Mouse (Mus musculus) layer of hippocampus, adult 9-11 months (tissue): Measurements from ENCODE around the gene Leng9.
A peak's percentile ranks its signal among the peaks of the same experiment; 100 is the strongest.
"Not testable (repeated sequence)": the region's sequence is repeated elsewhere in the genome, so short reads cannot be mapped to it uniquely, and the experiment has no call there.

Experiments
- DNase-seq: peaks from one replicate; pipeline ENCODE4 v3.0.0; 2022

Gene Leng9

DNA sequence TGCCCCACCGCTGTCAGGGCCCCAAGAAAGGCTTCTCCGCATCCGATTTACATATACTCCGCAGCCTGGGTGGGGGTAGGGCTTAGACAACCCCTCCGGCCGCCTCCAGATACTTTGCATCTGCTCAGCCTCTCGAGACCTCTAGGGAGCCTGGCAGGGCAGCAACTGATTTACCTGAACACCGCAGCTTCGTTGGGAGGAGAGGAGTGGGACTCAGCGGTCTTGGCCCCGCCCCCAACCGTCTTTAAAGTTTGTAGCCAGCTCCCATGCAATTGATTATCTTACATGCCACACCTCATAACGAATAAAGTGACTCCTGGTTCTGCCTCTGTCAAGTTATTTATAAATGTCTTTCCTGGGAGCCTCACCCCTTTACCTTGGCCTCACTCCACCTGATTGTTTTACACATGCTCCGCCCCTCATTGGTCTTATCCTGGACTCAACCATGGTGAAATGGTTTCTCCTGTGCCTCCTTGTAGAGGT is at the start of gene Leng9:
Gene Leng9 (minus strand): TSS at position 316 of the 483 bp plus-strand sequence.
- no peak for DNase-seq

DNA sequence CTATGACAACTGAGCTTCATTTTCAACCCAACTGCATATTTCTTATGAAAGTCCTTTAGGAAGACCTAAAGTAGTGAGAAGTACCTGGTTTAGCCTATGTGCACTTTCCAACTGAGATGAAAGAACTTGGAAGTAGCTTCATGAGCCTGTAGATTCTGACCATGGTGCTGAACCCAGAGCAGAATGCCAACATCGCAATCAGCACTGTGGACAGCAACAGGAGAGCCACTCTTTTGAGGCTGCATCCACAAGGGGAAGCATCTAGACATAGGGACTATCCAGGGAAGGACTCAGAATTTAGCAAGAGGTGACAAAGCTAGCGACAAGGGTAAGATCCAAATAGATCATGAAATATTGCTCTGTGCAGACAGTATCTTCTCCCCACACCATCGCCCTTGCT is 28.3 kb upstream of the Leng9 start:
- DNase-seq = no peak

DNA sequence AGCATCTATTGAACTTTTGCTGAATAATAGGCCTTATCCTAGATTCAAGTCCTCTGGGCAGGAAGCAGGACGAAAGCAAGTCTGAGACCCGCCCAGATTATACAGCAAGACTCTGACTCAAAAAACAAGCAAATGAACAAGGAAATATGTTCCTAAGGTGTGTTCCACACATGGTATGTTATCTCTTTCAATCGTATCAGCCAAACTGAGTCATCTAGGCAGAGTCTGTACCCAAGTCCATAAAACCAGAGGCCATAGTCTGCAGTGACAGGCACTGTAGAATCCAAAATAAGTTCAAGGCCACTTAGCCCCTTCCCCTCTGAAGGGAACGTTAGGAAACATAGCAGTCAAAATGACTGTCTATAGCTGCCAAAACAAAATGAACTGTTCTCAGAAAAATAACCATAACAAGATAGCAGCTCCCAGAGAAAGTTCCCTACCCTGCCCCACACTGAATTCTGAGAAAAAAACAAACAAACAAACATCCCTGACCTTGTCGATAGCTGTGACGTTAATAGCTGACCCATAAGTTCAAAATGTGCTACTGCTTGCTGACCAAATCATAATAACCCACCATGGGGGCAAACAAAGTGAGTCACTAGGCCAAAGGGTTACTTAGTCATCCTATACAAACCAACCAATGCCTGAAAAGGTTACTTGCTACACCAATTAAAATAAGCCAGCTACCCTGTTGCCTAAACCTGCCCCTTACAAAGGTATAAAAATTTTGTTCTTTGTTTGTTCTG is 20.2 kb upstream of the Leng9 start:
- DNase-seq = no peak

DNA sequence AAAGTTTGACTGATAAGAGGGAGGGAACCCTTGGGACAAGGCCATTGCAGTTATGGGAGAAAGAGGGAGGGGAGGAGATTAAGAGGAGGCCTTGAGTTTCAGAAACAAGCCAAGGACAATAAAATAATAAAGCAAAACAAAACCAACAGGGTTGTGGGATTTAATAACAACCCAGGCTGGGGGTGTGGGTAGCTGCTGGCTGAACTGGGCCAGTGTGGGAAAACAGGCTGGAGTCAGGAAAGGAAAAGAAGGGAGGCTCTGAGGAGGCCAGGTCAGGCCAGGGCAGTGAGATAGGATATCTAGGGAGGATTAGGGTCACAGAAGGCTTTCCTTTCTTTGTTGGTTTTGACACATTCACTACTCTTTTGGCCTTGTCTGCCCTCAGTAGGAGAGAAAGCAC is 16.9 kb upstream of the Leng9 start:
- no peak for DNase-seq

DNA sequence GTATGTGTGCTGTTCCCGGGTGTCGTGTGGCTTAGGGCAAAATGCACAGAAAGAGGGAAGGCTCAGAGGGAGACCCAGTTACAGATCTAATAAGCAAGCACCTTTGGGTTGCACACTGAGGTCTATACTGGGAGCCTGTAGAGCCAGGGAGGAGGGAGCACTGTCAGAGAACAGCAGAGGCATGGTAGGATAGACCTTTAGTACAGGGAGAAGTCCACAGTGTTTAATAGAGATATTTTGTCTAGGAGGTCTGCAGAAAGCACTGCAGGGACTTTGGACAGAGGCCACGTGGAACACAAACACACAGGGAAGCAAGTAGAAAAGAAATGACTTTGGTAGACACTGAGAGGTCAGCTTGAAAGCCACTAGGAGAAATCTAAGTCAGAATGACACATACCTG is 15.1 kb upstream of the Leng9 start:
- DNase-seq = no peak

DNA sequence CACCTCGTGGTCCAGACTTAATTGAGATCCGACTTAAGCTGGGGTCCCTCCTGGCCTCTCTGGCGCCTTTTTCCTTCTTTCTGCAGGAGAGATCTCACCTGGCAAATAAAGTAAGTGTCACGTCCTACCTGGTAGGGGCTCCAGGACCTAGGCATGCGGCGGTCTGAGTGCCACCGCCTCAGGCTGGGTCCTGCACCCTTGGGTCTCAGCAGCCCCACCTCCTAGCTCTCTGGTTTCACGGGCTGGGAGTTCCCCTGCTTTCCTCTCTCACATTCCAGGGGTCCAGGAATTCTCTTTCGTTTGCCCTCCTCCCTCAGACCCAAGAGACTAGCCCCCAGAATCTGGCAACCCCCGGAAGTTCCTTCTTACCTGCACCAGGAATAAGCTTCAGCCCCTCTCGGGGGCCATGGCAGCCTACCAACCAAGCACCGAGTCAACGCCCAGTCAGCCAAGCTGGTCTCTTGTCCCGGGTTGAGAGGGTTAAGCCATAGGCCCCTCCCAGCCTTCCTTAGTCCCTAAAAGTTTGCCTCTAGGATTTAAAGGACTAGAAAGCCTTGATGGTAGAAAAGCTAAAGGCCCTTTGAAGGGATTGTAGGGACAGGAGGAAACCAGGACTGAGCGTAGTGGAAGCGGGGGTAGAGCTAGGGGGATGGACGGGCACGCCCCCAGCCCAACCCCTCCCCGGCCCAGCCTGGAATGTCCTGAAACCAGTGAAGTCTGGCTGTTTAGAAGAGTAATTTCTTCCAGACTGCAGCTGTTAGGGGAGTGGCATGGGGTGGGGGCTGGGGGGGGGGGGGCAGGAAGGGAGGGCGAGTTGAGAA is 14.1 kb upstream of the Leng9 start, which contains the start of gene Cdc42ep5:
Gene Cdc42ep5 (minus strand): TSS at position 771 of the 821 bp plus-strand sequence.
- no peak for DNase-seq

DNA sequence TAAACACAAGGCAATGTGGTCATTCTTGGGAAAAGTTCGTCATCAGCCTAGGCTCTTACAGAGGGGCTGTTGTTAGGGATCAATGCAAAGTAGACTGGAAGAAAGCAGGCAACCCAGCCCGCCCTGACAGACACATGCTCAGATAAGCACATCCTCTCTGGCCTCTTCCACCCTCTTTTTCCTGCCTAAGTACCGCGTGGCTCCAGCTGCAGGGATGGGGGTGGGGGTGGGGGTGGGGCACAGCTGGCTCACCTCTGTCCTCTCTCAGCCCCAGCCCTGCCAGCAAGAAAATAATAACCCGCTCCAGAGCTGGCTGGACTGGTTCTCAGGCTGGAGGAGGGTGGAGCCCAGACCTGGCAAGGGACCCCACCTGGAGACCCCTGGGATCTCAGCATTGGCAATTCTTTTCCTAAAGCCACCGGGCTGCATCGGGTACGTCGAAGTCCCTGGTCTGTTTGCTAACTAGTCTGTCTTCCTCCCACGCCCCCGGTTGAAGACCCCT is 13.4 kb upstream of the Leng9 start:
- DNase-seq = no peak

DNA sequence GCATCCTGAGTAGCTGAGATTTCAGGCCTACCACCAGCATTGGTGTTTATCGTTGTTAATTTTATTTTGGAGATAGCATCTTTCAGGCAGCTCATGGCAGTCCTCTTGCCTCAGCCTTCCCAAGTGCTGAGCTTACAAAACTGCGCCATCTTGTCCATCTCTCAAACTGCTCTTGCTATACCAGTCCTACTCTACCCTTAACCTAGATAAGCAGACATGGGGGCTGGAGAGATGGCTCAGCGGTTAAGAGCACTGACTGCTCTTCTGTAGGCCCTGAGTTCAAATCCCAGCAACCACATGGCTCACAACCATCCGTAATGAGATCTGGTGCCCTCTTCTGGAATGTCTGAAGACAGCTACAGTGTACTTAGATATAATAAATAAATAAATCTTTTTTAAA is 11.4 kb upstream of the Leng9 start:
- not testable (repeated sequence) for DNase-seq

DNA sequence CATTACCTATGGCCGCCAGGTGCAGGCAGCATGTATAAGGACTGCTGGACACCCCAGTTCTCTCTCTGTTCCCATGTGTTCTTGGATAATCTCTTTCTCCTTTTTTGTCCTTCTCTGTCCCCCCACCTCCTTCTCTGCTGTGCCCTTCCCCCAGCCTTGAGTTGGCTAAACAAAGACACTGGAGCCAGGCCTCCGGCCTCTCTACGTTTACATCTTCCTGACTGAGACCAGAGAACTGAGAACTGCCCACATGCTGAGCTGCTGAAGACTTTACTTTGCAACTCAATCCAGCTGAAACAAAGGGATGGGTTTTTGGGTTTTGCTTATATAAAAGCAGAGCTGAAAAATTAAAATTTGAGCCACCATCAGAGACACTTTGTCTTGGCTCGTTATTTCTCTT is 4.8 kb upstream of the Leng9 start:
- no peak for DNase-seq

DNA sequence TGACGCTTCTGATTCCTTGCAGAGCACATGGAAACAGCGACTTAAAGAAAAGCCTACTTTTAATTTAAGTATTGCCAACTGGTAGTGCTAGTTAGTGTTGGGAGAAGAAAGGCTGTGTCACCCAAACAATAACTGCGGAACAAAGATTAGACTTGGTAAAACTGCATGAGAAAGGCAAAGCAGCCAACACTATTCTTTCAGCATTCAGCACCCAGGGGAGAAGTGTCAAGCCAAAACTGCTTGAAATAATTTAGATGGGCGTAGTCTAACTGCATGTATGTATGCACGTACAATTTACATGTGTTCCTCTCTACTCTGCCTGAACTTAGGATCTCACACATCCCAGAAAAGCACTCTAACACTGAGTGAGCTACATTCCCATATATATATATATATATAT is 4.2 kb upstream of the Leng9 start:
- no peak for DNase-seq

DNA sequence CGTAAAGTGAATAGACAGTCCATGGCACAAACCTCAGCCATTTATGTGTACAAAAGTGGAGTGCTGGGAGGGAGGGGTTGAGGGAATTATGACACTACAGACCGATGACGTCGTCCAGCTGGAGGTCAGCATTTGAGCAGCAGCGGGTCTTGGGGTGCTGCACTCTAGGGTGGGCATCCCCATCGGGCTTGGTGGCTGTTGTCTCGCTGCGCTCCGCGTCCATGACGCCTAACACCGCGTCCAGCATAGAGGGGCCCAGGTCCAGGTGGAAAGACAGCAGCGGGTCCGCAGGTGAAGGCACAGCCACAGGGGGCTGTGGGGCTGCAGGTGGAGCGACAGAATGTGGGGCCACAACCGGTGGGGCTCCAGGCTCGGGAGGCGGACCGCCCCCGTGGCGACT is 1.1 kb upstream of the Leng9 start:
- no peak for DNase-seq

DNA sequence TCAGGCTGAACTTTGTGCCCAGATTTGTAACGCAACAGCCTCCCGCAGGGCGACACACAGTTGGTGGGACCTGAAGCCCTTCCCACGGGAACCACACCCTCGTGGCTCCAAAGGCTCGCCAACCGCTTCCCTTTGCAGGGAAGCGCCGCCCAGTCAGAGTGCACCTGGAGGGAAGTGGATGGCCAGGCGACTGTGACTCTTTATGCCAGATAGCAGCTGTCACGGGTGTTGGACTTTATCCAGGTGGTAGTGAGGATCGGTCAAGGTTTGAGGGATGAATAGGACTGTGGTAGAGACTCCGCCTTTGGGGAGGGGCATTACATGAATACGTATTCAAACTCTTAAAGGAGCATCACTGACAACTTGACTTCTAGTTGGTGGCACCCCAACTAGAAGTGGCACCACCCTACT is 642 bp upstream of the Leng9 start:
- no peak for DNase-seq

DNA sequence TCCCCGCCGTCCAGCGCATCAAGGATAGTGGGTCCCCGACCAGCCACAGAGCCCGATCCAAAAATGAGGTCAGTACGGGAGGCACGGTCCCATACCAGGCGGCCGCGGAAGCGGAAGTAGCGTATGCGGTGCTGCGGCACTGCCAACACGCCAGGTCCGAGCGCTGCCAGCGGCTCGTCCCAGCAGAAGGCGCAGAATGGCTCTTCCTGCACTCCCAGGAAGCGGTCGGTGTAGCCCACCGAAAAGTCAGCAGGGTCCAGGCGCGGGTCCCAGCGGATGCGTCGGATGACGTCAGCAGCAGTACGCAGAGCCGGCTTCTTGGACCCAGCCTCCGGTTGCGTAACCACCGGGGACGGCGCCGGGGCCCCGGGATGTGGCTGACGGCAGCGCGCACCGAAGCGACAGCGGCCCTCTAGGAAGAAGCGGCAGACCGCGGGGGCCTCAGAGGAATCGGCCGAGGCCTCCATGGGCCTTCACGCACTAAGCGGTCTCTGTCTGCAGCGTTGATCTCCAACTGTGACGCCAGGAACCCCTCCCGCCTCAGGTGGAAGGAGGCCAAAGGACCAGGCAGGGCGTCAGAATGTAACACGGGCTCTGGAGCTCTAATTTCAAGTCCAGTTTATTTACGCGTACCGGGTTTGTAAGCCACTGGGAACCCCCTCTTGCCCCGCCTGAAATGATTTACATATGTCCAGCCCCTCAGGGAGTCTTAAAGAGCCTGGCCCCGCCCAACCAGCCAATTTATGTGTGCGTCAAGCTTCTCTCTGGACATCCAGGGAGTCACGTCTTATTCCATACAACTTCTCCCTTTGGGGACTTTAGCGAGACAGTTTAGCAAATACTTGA is 742 bp downstream of the Leng9 start:
- DNase-seq = peak; percentile 88

DNA sequence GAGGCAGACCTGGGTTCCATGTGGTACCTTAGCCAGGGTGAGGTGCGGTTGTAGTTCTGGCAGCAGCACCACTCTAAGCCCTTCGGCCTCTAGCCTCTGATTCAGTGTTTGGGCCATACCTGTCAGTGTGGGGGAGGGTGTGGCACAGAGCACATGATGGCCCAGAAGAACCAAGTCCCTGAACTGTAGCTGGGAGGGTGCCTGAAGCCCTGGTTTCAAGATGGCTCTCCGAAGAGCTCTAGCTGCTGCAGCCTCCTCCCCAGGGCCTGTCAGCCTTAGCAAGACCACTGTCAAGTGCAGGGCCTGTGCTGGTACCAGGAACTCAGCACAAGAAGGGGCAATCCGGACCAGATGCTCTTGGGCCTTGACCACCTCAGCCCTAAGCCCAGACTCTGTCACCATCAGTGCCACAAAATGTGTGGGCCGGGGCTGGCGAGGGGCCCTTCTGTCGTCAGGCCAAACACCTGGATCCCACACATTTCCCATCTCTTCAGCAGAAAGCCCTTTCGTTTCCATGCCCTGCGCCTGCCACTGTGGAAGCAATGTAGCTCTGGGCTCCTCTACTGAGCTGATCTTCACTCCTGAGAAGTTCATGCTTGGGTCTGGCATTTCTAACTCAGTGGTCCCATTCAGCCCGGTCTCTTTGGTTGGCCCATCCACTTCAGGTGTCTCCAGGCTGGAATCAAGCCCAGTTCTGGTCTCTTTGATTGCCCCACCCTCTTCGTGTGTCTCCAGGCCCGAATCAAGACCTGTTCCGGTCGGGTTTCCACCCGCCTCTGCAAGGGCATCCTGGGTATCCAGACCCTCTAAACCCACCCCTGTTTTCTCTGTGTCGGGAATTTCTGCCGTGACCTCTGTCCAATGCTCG is 1.6 kb downstream of the Leng9 start:
- DNase-seq = no peak

DNA sequence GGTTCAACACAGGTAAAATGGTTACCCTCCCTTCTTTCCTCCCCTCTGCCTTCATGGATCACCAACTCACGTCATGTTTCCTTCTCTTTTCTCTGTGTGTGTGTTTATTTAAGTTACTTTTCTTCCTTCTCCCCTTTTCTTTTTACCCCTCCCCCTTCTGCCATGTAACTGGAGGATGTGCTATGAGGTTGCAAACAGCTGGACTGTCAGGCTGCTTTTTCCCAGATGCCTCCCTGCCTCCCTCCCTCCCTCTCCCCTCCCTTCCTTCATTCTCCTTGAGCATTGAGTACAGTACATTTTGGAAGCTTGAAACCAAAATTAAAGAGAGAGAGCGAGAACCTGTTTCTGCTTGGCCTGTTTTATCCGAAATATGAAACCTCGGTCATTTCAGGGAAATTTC is 2.3 kb downstream of the Leng9 start:
- DNase-seq = no peak

DNA sequence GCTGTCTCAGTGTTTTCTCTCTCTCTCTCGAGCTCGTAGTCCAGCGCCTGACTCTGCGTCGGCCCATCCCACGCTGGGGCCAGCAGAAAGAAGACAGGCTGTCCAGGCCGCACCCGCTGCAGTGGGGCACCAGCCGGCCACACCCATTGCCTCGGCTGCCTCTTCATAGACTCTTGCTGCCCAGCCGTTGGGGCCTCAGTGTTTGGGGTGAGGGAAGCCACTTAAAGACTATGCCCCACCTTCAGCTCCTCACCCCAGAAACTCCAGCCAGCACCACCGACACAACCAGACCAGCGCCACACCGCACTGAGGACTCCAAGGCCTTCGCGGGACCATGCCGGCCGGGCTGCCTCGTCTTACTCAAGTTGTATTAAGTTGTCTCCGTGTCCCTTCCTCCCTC is 2.8 kb downstream of the Leng9 start:
- DNase-seq = no peak

DNA sequence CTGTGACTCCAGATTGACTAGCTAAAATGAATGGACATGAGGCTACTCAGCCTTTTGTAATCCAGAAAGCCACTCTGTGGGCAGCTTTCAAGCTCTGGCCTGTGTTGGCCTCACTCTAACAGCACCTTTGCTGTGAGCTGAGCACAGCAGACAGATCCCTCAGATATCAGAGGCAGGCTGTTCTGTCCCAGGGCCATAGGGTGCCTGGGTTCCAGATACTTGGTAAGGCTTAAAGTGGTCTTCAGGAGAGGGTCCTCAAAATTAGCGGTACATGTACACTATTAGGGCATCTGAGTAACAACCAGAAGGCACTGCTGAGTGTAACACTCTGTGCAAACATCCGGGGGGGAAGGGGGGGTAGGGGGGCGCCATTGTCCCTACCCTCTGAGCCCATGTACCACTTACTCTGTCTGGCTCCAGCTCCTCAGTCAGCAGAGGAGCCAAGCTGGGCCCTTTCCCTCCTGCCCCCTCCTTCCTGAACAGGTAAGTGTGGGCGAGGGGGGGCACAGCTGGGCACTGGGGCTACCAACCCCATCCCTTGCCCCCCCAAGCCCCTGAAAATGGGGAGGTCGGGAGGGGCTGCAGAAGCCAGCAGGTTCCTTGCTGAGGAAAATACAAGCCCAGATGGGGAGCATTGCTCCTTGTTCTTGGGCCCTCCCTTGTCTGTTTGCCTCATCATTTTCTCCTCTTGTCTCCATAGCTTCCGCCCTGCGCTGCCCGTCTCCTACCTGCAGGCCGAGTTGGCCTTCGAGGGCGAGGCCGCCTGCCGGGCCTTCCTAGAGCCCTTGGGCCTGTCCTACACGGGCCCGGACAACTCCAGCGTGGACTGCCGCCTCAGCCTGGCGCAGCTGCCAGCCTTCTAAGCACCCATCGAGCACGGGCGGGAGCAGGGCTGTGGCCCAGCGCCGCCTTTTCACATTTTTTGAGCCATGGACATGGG is 3.7 kb downstream of the Leng9 start:
- DNase-seq = no peak

DNA sequence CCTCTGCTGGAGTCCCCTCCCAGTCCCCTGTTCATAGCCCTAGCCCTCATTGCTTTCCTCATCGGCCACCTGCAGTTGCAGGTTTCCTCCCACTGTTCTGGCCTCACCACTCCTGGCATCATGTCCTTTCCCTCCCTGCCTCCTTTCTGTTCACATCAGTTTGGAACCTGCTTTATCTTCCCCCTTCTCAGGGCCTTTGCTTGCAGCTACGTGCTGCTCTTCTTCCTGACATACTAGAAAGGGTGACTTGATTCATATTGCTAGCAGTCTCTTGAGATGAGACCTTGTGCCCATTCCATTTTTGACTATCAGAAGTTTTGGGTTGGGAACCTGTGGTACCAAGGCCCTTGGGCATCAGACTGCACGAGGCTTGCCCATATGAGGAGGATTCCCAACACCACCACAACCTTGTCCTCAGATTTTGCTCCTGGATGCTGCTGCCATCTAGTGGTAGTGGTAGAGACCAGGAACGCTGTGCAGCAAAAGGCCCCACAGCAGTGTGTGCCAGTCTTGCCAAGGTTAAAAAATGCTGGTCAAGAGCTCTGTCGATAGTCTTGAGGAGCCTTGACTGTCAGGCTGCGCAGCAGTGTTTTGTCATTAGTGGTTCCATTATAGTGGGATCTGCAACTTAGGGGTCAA is 4.5 kb downstream of the Leng9 start:
- DNase-seq = no peak

DNA sequence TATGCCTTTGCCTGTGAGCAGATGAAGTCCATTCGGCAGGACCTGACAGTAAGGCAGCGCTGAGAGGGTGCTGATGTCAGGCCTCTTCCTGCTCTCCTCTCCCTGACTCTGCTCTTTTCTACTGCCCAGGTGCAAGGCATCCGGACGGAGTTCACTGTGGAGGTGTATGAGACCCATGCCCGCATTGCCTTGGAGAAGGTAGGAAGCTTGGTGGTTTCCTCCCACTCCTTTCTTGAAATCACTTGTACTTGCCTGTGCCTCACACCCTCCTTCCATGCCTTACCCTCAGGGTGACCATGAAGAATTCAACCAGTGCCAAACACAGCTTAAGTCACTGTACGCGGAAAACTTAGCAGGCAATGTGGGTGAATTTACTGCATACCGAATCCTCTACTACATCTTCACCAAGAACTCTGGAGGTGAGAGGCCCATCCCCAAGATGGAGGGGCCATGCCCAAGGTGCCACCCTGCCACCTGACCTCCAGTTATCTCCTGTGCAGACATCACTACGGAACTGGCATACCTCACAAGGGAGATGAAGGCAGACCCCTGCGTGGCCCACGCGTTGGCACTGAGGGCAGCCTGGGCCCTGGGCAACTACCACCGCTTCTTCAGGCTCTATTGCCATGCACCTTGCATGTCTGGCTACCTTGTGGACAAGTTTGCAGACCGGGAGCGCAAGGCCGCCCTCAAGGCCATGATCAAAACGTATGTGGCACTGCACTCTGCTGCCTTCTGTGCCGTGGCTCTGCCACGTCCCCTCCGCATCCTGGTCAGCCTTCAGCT is 5.2 kb downstream of the Leng9 start:
- DNase-seq = no peak
